Mouse (Mus musculus) hindbrain, embryonic 16.5 days (tissue): ENCODE measurements at regions not wholly inside any gene's neighbourhood (a gene's known extent, or its start where the extent isn't known, plus 50 kb on each side); places are given as distances from the start of the nearest gene placed in this dataset.
A peak's percentile ranks its signal among the peaks of the same experiment; 100 is the strongest.

ENCODE experiments used
- ATAC-seq: fragments of 200-750 bp; cut with Nextera tagmentation; 2 replicates; pipeline ENCODE4 v1.8.0; 2017; ENCODE audit warnings: moderate TSS enrichment, moderate library complexity
- H3K27ac ChIP-seq: fragments of 300-500 bp; sonication (generic); 2 replicates; pipeline ENCODE4 v1.5.1; 2014; ENCODE audit warnings: low read depth, mild to moderate bottlenecking, control low read depth, low read length, moderate library complexity
- H3K27me3 ChIP-seq: fragments of 300-500 bp; sonication (generic); replicated peaks from 2 replicates; pipeline ENCODE4 v1.6.1; 2014; ENCODE audit warnings: low read length; ENCODE audit not compliant: control insufficient read depth, insufficient read depth
- H3K36me3 ChIP-seq: fragments of 300-500 bp; sonication (generic); 2 replicates; pipeline ENCODE4 v1.6.1; 2014; ENCODE audit warnings: mild to moderate bottlenecking, low read length, moderate library complexity, mixed read lengths; ENCODE audit not compliant: control insufficient read depth, insufficient read depth
- H3K4me1 ChIP-seq: fragments of 300-500 bp; sonication (generic); 2 replicates; pipeline ENCODE4 v1.6.1; 2014; ENCODE audit warnings: low read depth, low read length; ENCODE audit not compliant: control insufficient read depth, insufficient read depth
- H3K4me2 ChIP-seq: fragments of 300-500 bp; sonication (generic); 2 replicates; pipeline ENCODE4 v1.6.1; 2014; ENCODE audit warnings: mild to moderate bottlenecking, low read length, control low read depth, moderate library complexity
- H3K4me3 ChIP-seq: fragments of 300-500 bp; sonication (generic); 2 replicates; pipeline ENCODE4 v1.5.1; 2014; ENCODE audit warnings: mild to moderate bottlenecking, low read length, control low read depth, moderate library complexity
- H3K9ac ChIP-seq: fragments of 300-500 bp; sonication (generic); 2 replicates; pipeline ENCODE4 v1.6.1; 2014; ENCODE audit warnings: low read depth, mild to moderate bottlenecking, control low read depth, low read length, moderate library complexity
- H3K9me3 ChIP-seq: fragments of 300-500 bp; sonication (generic); 2 replicates; pipeline ENCODE4 v1.6.1; 2014; ENCODE audit warnings: mild to moderate bottlenecking, low read length, moderate library complexity; ENCODE audit not compliant: control insufficient read depth
- WGBS: fragments of 180-500 bp; shearing (Covaris S2); extraction: QIAGEN DNeasy Blood & Tissue Kit; methylation state at CpG from one replicate; pipeline ENCODE4 v1.1.7; 2014; 5-methylcytosine and 5-hydroxymethylcytosine counted together

DNA sequence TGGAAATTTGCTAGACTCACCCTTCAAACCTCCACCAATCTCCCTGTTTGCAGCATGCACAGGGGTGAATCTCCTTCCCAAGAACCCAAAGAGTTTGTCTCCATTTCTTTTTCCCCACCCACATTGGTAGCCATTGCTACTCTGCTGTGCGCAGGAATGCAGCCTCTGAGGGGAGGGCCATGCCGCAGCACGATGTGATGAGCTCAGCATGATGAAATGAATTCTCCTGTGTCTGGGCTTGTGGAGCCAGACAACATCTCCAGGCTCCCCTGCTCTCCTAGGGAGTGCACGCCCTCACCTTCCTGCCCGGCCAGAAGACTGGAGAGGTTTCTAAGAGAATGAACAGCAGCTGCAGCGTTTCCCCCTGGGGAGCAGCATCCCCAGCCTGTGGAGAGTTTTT is 92.9 kb upstream of the Dscam start:
- Histone ChIP-seq H3K36me3 (no peaks in the 10 kb centered on the region), H3K9me3 (no peaks in the 10 kb centered on the region), H3K9ac (no peak overlapping the region), H3K4me3 (no peak overlapping the region), H3K4me1 (peaks cover 4% of the 10 kb centered on the region; the same call in 1 of the 2 replicates), H3K27ac (no peak overlapping the region), H3K27me3 (no peaks in the 10 kb centered on the region), H3K4me2 (0 out of 2 replicates have a peak overlapping the region, but pooled peaks have one; percentile 10)
- ATAC-seq = peak; percentile 27; the same call in 1 of the 2 replicates
- 11% methylated on average over 6 of the region's 6 CpGs for WGBS

GRCm38 (mm10) chr16:97270417-97271133 is 86.0 kb upstream of the Bace2 start:
- 96% methylated on average over 7 of the region's 7 CpGs for WGBS
- H3K4me1 ChIP-seq = peaks cover 5% of the 10 kb centered on the region
- no peak overlapping the region for H3K4me2 ChIP-seq
- no peaks in the 10 kb centered on the region for H3K27me3 ChIP-seq
- H3K9ac ChIP-seq = no peak overlapping the region
- no peak overlapping the region for H3K27ac ChIP-seq
- no peaks in the 10 kb centered on the region for H3K36me3 ChIP-seq
- H3K4me3 ChIP-seq = no peak overlapping the region
- no peak for ATAC-seq
- no peaks in the 10 kb centered on the region for H3K9me3 ChIP-seq

- H3K4me1 ChIP-seq = peaks cover 5% of the 10 kb centered on the region
- 88% methylated on average over 8 of the region's 8 CpGs for WGBS
- no peak overlapping the region for H3K9ac ChIP-seq
- H3K27me3 ChIP-seq = no peaks in the 10 kb centered on the region
- no peaks in the 10 kb centered on the region for H3K9me3 ChIP-seq
- no peaks in the 10 kb centered on the region for H3K36me3 ChIP-seq
- no peak overlapping the region for H3K27ac ChIP-seq
- no peak overlapping the region for H3K4me2 ChIP-seq
- ATAC-seq = no peak
- H3K4me3 ChIP-seq = no peak overlapping the region
These were observed 85.3 kb upstream of the Bace2 start for GRCm38 (mm10) chr16:97271264-97271663.

DNA sequence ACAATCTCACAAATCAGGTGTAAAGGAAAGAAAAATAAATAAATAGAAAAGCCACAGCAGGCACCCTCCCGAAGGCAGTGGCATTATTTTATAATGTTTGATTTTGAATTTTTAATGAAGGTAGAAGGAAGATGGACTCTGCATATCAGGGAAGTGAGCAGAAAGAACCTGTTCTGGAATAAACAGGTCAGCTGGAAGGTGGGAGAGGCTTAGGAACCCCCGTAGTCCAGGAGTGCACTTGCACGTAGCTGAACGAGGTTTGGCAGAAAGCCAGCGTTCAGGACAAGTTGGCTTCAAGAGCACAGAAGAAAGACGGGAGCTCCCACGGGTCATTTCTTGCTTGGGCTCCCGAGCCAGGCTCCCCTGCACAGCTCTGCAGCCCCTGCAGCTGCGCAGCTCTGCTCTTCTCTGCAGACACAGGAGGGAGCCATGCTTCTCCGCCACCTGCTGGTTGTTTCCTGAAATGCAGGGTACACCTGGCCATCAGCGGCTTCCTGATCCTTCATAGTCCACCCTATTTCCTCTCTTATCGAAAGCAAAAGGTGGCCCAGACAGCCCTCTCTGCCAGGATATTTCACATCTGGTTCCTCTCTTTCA is 84.4 kb upstream of the Bace2 start:
- peak overlapping the region; percentile 64 for H3K27ac ChIP-seq
- H3K4me3 ChIP-seq = peak overlapping the region; percentile 30
- WGBS = 10% methylated on average over 12 of the region's 12 CpGs
- no peaks in the 10 kb centered on the region for H3K9me3 ChIP-seq
- H3K9ac ChIP-seq = peak overlapping the region; percentile 52
- H3K4me2 ChIP-seq = peak overlapping the region; percentile 67
- ATAC-seq = peak; percentile 95
- no peaks in the 10 kb centered on the region for H3K36me3 ChIP-seq
- peaks cover 5% of the 10 kb centered on the region for H3K4me1 ChIP-seq
- no peaks in the 10 kb centered on the region for H3K27me3 ChIP-seq

DNA sequence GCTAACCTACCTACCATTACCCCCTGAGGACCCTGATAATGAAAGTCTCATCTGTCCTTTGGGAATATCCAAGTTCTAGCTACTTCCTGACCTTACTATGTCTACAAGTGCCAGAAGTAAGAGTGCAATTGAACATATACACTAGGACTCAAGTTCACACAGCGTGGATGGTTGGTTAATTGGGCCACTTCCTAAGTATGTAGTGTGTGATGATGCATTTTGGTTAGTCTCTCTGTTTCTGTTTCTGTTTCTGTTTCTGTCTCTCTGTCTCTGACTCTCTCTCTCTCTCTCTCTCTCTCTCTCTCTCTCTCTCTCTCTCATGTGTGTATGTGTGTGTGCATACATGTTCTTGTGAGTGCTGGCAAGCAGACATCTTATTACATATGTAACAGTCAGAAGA is 77.6 kb upstream of the Bace2 start:
- Histone ChIP-seq H3K36me3 (no peaks in the 10 kb centered on the region), H3K27me3 (no peaks in the 10 kb centered on the region), H3K4me3 (no peak overlapping the region), H3K4me1 (no peaks in the 10 kb centered on the region; the same call in 1 of the 2 replicates), H3K9ac (no peak overlapping the region), H3K4me2 (no peak overlapping the region), H3K9me3 (no peaks in the 10 kb centered on the region), H3K27ac (no peak overlapping the region)
- 91% methylated on average over 1 of the region's 1 CpGs for WGBS
- no peak for ATAC-seq

DNA sequence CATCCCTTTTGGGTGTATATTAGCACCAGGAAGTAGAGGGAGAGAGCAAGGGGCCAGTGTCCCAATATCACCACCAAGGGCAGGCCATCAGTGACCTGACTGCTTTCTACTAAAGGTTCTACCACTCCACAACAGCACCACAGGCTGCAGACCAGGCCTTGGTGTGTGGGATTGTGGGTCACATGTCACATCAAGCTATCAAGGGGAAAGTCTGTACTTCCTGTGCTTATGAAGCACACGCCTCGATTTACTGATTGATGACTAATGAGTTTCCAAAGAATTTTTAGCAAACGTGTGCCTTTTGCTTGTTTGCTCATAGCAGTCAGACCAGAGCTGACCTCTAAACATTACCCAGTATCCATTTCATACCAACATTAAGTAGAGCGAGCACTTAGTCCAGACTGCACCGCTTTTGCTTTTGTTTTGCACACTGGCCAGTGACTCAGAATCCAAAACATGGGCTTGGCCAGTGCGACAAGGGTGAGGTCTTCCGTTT is 74.9 kb upstream of the Bace2 start:
- Histone ChIP-seq H3K9ac (no peak overlapping the region), H3K4me3 (no peak overlapping the region), H3K4me1 (no peaks in the 10 kb centered on the region; the same call in 1 of the 2 replicates), H3K27ac (no peak overlapping the region), H3K27me3 (no peaks in the 10 kb centered on the region), H3K9me3 (no peaks in the 10 kb centered on the region), H3K36me3 (no peaks in the 10 kb centered on the region), H3K4me2 (no peak overlapping the region)
- ATAC-seq = no peak
- WGBS = 91% methylated on average over 7 of the region's 7 CpGs

DNA sequence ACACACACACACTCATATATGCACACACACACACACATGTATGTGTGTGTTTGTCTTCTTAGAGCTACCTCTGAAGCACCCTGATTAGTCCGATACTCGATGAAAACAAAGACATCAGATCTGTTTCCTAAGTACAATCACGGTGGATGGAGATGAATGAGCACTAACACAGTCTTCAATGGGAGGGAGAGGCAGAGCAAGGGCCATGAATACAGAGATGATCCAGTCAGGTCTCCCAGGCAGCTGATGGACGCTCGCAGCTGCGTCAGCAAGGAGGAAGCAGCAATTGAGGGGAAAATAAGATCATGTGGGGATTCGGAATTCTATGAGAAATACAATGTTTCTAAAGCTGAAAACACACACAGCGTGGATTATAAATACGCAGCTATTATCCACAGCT is 73.6 kb upstream of the Bace2 start:
- Histone ChIP-seq H3K9ac (no peak overlapping the region), H3K4me1 (no peaks in the 10 kb centered on the region; the same call in 1 of the 2 replicates), H3K27ac (0 out of 2 replicates have a peak overlapping the region, but pooled peaks have one; percentile 2), H3K9me3 (no peaks in the 10 kb centered on the region), H3K4me3 (no peak overlapping the region), H3K4me2 (no peak overlapping the region), H3K36me3 (no peaks in the 10 kb centered on the region), H3K27me3 (no peaks in the 10 kb centered on the region)
- 43% methylated on average over 9 of the region's 9 CpGs for whole genome bisulfite sequencing
- no peak for ATAC-seq

DNA sequence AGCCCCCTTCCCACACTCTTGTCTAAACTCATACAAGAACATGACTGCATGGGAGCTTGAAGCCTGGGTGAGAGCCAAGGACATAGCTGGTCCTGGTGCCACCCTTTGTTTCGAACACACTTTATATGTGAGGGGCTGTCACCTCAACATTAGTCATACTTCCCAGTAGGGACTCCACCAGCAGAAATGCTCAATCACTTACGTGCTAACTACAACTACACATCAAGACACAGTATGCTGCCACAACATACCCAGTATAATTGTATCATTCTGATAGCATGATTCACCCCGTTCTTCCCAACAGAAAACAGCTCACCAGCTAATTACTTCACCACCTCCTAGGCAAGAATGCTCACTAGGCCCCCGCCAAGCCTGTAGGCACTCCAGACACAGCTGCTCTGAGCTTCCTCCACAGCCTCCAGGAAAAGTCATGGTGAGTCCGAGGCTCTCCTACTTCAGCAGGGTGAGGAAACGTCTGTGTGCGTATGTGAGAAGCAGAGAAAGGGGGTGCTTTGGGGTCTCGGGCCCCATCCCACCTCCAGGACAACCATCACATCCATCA is 70.6 kb upstream of the Bace2 start:
- ATAC-seq = no peak
- no peak overlapping the region for H3K4me3 ChIP-seq
- WGBS = 88% methylated on average over 8 of the region's 8 CpGs
- H3K27me3 ChIP-seq = no peaks in the 10 kb centered on the region
- H3K4me1 ChIP-seq = peaks cover 3% of the 10 kb centered on the region; the same call in 1 of the 2 replicates
- no peak overlapping the region for H3K9ac ChIP-seq
- no peak overlapping the region for H3K4me2 ChIP-seq
- no peaks in the 10 kb centered on the region for H3K9me3 ChIP-seq
- H3K36me3 ChIP-seq = no peaks in the 10 kb centered on the region
- H3K27ac ChIP-seq = no peak overlapping the region

- WGBS = 41% methylated on average over 3 of the region's 3 CpGs
- Histone ChIP-seq H3K36me3 (no peaks in the 10 kb centered on the region), H3K4me3 (no peak overlapping the region), H3K27me3 (no peaks in the 10 kb centered on the region), H3K27ac (no peak overlapping the region), H3K9me3 (no peaks in the 10 kb centered on the region), H3K4me1 (peaks cover 3% of the 10 kb centered on the region; the same call in 1 of the 2 replicates), H3K4me2 (no peak overlapping the region), H3K9ac (no peak overlapping the region)
- 0 out of 2 replicates have a peak, but pooled peaks have one; percentile 31 for ATAC-seq
These were observed 69.8 kb upstream of the Bace2 start for GRCm38 (mm10) chr16:97286717-97287116.
